Mouse (Mus musculus) activated CD4-positive, CD25-positive, alpha-beta regulatory T cell, adult 4 months (primary cell): ENCODE measurements around the gene Ptar1. TPM values are rescaled to one million over a fixed set of nuclear protein-coding genes. Genes with fewer than 3 reads are reported as not detected.

ENCODE experiments used
- ATAC-seq: one replicate; pipeline ENCODE4 v1.8.0; 2017
- polyA plus RNA-seq, 2 experiments: library from polyadenylated mRNA; unstranded; fragments of 100-300 nt; shearing (Covaris generic); gene quantifications; one replicate each; pipeline ENCODE4 v1.2.1; 2017

The Ptar1 gene
- polyA plus RNA-seq, 2 experiments from 2014 or later: 9.2 to 10.8 TPM

DNA sequence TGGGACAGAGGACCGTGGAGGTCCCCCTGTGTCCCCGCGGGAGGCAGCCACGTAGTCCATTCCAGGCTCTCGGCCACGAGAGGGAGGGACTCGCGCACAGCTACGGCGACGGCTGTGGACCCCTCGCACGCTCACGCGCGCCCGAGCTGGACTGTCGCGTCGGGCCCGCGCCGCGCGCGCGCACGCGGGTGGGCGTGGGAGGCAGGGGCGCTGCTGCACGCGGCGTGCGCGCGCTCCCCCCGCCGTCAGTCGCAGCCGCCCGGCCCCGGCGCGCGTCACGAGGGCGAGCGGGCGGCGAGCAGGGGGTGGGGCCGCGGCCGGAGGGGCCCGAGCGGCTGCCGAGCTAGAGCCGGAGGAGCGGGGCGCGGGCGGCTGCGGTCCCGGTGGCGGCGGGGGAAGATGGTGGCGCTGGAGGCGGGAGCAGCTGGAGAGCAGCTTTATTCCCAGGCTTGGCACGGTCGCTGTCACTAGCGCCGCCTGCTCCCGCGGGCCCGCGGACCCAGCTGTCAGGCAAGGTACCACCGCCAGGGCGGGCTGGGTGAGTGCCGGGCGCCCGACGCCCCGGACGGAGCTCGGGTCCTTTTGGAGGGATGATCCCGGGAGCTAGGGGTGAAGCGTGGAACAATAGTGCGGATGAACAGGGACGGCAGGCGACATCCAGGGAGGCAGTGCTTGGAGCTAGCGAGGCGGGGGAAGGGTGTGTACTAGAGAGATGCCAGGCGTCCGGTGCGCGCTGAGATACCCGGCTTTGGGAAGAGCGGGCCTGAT lies 71.5 kb downstream of the Ptar1 start, which contains the start of gene Apba1:
Gene Apba1, plus strand, starts transcription at position 334 of the 768 bp plus-strand sequence.
- ATAC-seq: peak; percentile 61

DNA sequence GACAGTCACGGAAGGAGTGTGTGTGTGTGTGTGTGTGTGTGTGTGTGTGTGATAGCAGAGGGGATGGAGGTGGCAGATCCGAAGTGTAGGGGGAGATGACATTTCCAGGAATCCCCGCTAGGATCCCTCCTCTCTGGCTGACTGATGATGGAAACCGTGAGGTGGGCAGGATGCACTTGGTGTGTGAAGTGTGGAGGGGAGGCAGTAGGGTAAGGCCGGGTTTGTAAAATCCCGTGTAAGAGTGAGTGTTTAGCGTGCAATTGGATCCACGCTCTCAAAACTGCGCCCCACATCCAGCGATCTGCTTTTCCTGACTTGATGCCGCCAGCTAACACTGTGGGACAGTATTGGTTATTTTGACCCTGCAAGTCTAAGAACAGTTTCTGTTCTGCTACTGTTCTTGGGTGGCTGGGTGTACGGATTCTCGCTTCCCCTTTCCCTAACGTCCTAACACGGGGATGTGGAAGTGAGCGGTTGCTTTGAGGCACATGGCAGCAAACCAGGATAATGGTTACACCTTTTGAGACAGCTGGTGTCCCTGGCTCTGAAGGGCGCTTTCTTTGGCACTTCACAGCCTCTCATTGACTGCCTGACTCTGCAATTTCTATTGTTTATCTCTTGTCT lies 72.2 kb downstream of the Ptar1 start:
- no peak for ATAC-seq

DNA sequence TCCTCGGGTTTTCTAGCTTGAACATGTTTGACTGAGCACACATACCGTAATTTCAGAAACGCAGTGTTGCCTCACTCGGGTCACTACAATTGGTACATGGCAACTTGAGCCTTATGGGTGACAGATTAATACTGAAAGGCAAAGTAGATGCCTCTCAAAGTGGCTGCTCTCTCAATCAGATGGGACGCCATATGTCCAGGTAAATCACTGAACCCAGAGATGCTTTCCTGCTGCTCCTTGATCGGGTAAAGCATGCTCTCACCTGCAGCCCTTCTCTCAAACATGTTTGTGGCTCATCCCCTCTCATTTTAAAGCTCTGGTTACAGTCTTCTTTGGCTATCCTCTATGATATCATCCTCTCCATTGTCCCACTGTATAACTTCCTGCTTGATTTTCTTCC lies 76.1 kb downstream of the Ptar1 start:
- ATAC-seq: no peak

DNA sequence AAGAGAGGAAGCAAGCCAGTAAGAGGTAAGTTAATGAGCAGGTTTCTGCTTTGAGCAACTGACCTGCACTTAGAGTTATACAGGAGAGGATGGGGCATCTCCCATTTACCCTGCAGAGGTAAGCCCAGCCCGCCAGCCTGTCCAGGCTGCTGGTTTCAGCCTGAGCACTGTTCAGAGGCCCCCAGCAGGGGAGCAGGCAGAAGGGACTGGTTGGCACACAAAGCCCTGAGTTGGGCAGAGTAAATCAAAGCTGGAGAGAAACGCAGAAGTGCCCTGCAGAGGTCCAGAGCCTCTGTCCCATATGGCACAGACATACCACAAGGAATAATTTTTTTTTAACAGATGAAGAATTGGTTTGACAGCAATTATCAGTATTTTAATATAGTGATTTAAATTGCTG lies 76.8 kb downstream of the Ptar1 start:
- ATAC-seq: no peak

DNA sequence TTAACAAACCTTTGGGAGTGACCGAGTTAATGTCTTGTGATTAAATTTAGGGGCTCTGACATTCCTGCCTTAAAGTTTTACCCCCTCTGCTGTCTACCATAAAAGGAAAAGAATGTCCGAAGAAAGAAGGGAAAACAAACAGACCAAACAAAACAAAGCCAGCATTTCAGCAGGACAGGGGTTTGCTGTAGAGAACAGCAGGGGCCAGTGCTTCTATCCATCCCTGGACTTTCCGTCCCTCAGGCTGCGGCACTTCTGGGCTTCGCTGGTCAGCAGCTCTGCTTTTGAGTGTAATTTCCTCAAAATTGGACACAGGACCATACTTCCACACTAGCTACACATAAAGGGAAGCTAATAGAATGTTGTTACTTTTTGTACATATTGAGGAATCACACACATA lies 81.6 kb downstream of the Ptar1 start:
- no peak for ATAC-seq

DNA sequence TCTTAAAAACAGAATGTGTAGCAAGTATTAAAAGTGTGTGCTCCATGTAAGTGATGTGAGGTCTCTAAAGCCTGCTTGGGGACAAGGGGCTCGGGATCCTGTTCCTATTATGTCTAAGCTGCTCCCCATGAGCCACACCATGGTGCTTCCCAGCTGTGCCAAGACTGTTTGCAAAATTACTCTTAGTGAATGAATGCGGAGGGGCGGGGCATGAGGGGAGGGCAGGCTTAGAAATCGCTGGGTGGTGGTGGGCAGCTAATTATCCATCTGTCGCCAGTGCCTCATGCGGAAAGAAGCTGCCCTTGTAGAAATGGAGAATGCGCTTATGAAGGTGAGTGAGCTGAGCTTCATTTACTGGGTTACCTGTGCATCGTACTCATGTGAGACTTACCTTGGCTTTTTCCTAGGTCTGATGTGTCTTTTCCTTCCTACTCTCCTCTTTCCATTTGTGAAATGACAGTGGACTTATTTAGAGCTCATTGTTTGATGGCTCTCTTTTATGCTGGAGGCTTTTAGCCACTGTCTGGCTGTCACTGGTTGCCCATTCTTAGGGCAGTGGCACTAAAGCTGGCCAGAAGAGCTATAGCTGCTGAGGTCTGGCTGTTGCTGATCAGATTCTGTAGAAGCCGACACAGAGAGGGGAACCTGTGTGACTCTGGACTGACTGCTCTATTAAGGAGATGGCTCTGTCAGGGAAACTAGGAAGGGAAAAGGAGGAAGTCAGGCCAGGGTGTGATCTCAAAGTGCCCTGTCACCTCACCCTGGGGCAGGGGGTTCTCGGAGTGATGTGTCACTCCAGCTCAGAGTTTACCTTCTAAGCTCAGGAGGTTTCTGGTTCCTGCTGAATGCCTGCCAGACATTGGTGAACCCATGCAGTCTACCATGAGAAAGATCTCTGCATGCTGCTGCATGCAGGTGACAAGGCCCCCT lies 83.5 kb downstream of the Ptar1 start:
- ATAC-seq: no peak

DNA sequence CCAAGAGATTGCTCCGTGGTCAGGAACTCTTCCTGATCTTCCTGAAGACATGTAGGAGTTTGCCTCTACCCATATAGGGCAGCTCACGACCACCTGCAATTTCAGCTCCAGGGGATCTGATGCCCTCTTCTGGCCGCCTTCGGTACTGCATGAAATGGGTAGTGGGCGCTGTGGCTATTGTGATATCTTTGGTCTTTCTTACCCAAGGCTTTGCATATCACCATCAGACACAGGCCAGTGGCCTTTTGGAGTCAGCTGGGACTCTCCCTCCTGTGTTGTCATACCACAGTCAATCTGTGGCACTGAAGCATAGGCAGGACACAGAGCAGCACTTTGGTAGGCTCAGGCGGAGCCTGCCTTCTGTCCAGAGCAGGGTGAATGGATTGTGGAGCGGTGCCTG lies 84.7 kb downstream of the Ptar1 start:
- no peak for ATAC-seq

DNA sequence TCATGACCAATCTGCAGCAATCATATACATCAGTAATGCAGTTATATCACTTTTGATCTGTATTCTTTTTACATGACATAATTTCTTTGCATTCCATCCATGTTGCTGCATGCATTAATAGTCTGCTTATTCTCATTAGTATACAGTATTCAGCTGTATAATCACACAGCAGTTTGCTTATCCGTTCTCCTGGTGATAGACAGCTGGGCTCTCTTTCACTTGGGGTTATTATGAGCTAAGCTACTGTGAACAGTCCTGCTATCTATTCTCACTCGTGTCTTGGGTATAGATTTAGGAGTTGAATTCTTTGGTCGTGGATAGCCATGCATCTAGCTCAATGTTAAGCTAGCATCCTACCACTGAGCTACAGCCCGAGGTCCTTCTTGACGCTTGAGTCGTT lies 88.1 kb downstream of the Ptar1 start:
- ATAC-seq: no peak

DNA sequence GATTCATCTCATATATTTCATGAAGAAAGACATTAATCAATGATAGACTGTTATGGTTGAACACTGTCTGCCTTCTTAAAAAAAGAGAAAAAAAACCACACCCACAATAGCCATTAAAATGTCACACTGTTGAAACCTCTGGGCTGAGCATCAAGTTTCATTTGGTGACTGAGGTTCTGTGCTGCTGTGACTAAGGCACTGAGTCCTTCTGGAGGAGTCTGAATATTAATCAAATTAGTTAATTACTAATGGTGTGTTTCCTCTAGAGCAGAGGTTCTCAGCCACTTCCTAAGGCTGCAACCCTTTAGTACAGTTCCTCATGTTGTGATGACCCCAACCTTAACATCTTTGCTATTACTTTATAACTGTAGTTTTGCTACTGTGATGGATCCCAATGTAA lies 91.9 kb downstream of the Ptar1 start:
- ATAC-seq: no peak

DNA sequence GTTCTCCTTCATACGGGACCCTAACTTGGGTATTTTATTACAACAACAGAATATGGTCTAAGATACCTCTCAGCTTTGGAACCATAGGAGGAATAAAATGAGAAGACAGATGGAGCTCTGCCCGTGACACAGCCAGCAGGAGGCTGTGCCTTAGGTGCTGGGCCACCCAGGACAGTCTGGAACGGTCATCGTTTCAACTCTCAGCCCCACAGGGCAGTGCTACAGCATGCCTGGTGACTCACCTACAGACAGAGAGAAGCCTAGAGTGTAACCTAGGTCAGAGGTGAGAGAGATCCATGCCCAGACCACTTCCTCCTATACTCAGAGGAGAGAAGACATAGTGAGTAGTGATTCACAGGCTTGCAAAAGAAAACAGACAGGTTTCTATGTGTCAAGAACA lies 92.9 kb downstream of the Ptar1 start:
- no peak for ATAC-seq

Other genes with a start within 250 kb of the Ptar1 start
- gene Mamdc2, start 239.0 kb upstream of the Ptar1 start, polyA plus RNA-seq: not detected
- not detected for gene 1700028P14Rik, start 34.6 kb upstream of the Ptar1 start, polyA plus RNA-seq
- gene Apba1, start 71.5 kb downstream of the Ptar1 start, polyA plus RNA-seq: not detected